Mouse (Mus musculus): Measurements from ENCODE around the gene Kdm4d. TPM values are rescaled to one million over a fixed set of nuclear protein-coding genes. Genes with fewer than 3 reads are reported as not detected.
"Not testable (repeated sequence)": the region's sequence is repeated elsewhere in the genome, so short reads cannot be mapped to it uniquely, and the experiment has no call there.

Kdm4d gene
- total RNA-seq, 2 experiments from 2014 or later = not detected

DNA sequence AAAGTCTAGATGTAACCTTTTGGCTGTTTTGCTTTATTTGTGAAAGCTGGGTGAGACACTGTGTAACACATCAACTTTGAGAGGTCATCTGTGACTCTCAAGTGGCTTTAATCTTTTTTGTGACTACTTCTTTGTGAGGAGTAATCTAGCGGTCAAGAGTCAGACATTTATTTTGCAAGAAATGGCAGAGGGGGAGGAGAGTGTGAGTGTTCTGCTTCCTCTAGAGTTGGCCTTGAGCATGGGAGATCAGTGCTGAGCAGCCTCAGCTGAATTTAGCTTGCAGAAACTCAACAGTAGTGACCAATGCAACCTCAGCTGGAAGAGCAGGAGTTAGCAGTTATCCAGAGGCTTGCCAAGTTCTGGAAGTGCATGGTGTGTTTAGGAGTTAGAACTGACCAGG lies 37.7 kb downstream of the Kdm4d start:
- ATAC-seq (replicated peaks; ENCODE audit: low FRiP score, poor library complexity, severe bottlenecking) = not testable (repeated sequence)

- no peak for ATAC-seq (replicated peaks; ENCODE audit: low FRiP score, poor library complexity, severe bottlenecking)
Observed at GRCm38 (mm10) chr9:14456320-14456719, 44.0 kb downstream of the Kdm4d start.

GRCm38 (mm10) chr9:14451120-14451519 lies 49.2 kb downstream of the Kdm4d start:
- peak; percentile 51 for ATAC-seq (replicated peaks; ENCODE audit: low FRiP score, poor library complexity, severe bottlenecking)

DNA sequence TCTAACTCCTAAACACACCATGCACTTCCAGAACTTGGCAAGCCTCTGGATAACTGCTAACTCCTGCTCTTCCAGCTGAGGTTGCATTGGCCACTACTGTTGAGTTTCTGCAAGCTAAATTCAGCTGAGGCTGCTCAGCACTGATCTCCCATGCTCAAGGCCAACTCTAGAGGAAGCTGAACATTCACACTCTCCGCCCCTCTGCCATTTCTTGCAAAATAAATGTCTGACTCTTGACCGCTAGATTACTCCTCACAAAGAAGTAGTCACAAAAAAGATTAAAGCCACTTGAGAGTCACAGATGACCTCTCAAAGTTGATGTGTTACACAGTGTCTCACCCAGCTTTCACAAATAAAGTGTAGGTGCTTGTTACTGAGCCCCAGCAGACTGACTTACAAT lies 53.2 kb downstream of the Kdm4d start:
- ATAC-seq (replicated peaks; ENCODE audit: low FRiP score, poor library complexity, severe bottlenecking) = not testable (repeated sequence)

DNA sequence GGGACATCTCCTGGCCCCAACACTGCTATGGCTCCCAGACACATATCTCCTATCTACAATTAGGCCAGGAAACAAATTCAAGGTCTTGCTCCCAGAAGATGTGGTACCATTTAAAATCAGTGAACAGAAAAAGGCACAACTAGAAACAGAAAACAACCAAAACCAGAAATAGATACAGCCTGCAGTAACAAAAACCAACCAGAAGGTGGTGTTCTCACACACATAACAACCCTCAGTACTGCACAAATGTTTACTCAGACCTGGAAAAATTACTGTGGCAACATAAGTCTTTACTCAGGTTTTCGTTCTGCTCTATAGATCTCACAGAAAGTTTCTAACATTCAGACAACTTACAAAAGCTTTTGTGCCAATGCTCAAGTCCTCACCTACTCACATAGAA lies 59.9 kb downstream of the Kdm4d start:
- no peak for ATAC-seq (replicated peaks; ENCODE audit: low FRiP score, poor library complexity, severe bottlenecking)

DNA sequence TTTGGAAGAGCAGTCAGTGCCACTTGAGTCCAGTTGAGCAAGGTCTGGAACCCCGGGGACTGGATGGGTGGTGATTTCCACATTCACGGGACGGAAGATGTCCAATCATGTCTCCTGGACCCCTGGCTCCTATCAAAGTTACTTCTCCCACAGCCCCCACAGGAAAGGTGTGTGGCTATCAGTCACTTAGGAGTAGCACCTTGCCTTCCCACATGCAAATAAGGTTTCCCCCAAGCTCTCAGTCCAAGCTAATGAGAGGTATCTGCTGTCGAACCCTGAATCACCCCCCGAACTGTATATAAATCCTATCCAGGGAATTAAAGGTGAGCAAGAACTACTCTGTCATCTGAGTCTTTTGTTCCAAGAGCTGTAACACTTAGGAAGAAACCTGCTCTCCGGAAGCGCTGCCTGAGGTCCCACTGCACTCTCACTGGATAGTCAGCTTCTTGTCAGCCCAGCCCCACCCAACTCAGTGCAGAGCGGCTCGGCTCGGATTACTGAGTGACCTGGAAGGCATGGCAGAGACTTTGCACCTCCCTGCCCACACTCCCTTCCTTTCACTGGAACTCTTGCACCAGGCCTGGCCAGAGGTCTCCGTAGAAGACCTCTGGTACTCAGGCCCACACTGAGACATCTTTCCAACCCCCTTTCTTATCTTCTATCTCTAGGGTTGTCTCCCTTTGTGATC lies 66.9 kb downstream of the Kdm4d start:
- no peak for ATAC-seq (replicated peaks; ENCODE audit: low FRiP score, poor library complexity, severe bottlenecking)

Other genes starting within 250 kb of the Kdm4d start
- gene Sesn3, start 225.4 kb downstream of the Kdm4d start, total RNA-seq (2015; ENCODE audit: low replicate concordance) = 3.1 and 3.6 TPM in 2 replicates
- gene Sesn3, start 225.4 kb downstream of the Kdm4d start, total RNA-seq (2017; ENCODE audit: low replicate concordance) = 0.68 and 2.2 TPM in 2 replicates
- gene Endod1, start 119.0 kb downstream of the Kdm4d start, total RNA-seq (2015; ENCODE audit: low replicate concordance) = 51.4 and 53.0 TPM in 2 replicates
- 84.8 and 110 TPM in 2 replicates for gene Endod1, start 119.0 kb downstream of the Kdm4d start, total RNA-seq (2017; ENCODE audit: low replicate concordance)
- 41.5 and 66.5 TPM in 2 replicates for gene Cwc15, start 135 bp upstream of the Kdm4d start, total RNA-seq (2015; ENCODE audit: low replicate concordance)
- gene Cwc15, start 135 bp upstream of the Kdm4d start, total RNA-seq (2017; ENCODE audit: low replicate concordance) = 104 and 108 TPM in 2 replicates
- 0.21 TPM in 1 of 2 replicates, not detected in the other for gene Amotl1, start 144.6 kb upstream of the Kdm4d start, total RNA-seq (2015; ENCODE audit: low replicate concordance)
- not detected in 2 replicates for gene Amotl1, start 144.6 kb upstream of the Kdm4d start, total RNA-seq (2017; ENCODE audit: low replicate concordance)
- gene Piwil4, start 240.3 kb upstream of the Kdm4d start, total RNA-seq (2015; ENCODE audit: low replicate concordance) = not detected in 2 replicates
- gene Piwil4, start 240.3 kb upstream of the Kdm4d start, total RNA-seq (2017; ENCODE audit: low replicate concordance) = not detected in 2 replicates